Mouse (Mus musculus) fibroblast of lung, adult 2 months (primary cell): Measurements from ENCODE around the gene Efemp1.

ENCODE experiments used
- DNase-seq: peaks from one replicate; pipeline ENCODE4 v3.0.0-alpha.2; 2011; ENCODE audit warnings: low read depth

Efemp1 gene

GRCm38 (mm10) chr11:28939651-28940050 lies 86.6 kb downstream of the Efemp1 start:
- DNase-seq, result no peak

GRCm38 (mm10) chr11:28951586-28952210 lies 98.7 kb downstream of the Efemp1 start:
- DNase-seq, result no peak

GRCm38 (mm10) chr11:28954673-28955304 lies 101.8 kb downstream of the Efemp1 start:
- peak; percentile 65 for DNase-seq

- DNase-seq, result no peak
Observed at GRCm38 (mm10) chr11:28955305-28955701, 102.3 kb downstream of the Efemp1 start.

- no peak for DNase-seq
Observed at GRCm38 (mm10) chr11:28961381-28961780, 108.4 kb downstream of the Efemp1 start.
